Mouse (Mus musculus): Measurements from ENCODE around the gene Lamb1. TPM values are rescaled to one million over a fixed set of nuclear protein-coding genes. Genes with fewer than 3 reads are reported as not detected.

The Lamb1 gene
- polyA plus RNA-seq, 1 experiment from 2014 or later, result 71.9 TPM

- peak overlapping the region; percentile 42 for H3K4me2 ChIP-seq (replicated peaks)
- WGBS, result 38% methylated on average over 8 of the region's 8 CpGs
- no peak overlapping the region for H3K4me3 ChIP-seq
- no peaks in the 10 kb centered on the region for H3K9me3 ChIP-seq
- H3K27me3 ChIP-seq, result no peaks in the 10 kb centered on the region
- peak overlapping the region; percentile 49 for H3K27ac ChIP-seq
- H3K4me1 ChIP-seq, result peaks cover 63% of the 10 kb centered on the region
- H3K9ac ChIP-seq, result no peak overlapping the region
- H3K36me3 ChIP-seq, result peaks cover 78% of the 10 kb centered on the region
- peak; percentile 64 for ATAC-seq (ENCODE audit: low FRiP score, low read depth)
Observed at GRCm38 (mm10) chr12:31272012-31272735, 7.1 kb downstream of the Lamb1 start.

DNA sequence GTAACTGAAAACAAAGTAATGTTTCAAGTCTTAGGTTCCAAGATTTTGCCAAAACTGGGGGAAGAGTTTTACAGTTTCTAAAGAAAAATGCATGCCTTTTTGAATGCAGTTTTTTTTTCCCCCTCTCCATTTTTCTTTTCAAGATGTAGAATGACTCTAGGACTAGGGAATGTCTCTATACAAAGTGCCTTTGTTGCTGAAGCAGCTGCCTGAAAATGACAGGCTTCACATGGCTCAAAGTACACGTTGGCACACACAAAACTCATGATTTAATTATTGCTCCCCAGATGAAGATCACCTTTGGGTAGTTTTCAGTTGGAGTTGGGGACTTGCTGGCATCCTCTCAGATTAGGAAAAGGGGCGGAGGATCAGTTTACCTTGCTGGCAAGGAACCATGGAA lies 7.8 kb downstream of the Lamb1 start:
- Histone ChIP-seq H3K36me3 (peaks cover 84% of the 10 kb centered on the region), H3K4me1 (peaks cover 56% of the 10 kb centered on the region), H3K9ac (no peak overlapping the region), H3K27me3 (no peaks in the 10 kb centered on the region), H3K4me3 (no peak overlapping the region), H3K9me3 (no peaks in the 10 kb centered on the region), H3K4me2 (replicated peaks) (no peak overlapping the region), H3K27ac (no peak overlapping the region; the same call in 1 of the 2 replicates)
- WGBS, result 67% methylated on average over 2 of the region's 2 CpGs
- no peak for ATAC-seq (ENCODE audit: low FRiP score, low read depth)

- peaks cover 48% of the 10 kb centered on the region for H3K4me1 ChIP-seq
- no peak overlapping the region for H3K9ac ChIP-seq
- H3K27ac ChIP-seq, result no peak overlapping the region
- H3K9me3 ChIP-seq, result no peaks in the 10 kb centered on the region
- H3K4me2 ChIP-seq (replicated peaks), result no peak overlapping the region
- no peak overlapping the region for H3K4me3 ChIP-seq
- WGBS, result 97% methylated on average over 7 of the region's 7 CpGs
- H3K36me3 ChIP-seq, result peaks cover 88% of the 10 kb centered on the region
- no peaks in the 10 kb centered on the region for H3K27me3 ChIP-seq
- ATAC-seq (ENCODE audit: low FRiP score, low read depth), result no peak
Observed at GRCm38 (mm10) chr12:31273646-31274045, 8.6 kb downstream of the Lamb1 start.

DNA sequence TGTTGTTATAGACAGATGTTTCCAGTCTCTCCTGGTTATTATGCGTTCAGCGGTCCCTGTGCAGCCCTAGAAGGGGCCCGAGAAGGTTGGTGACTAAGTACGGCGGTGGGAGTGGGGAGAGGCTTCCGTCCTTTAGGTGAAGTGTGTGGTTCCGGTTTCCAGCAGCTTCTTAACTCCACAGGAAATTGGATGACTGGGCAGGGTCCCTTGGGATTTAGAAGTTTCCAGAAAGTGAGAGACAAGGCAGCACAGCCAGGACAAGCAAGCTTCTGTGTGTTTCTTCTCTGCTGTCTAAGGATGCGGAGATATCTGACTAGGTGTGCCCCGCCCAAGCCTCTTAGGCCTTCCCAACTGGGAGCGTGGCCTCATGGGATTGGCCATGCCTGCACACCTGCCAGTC lies 10.4 kb downstream of the Lamb1 start:
- H3K4me3 ChIP-seq, result no peak overlapping the region
- H3K4me2 ChIP-seq (replicated peaks), result no peak overlapping the region
- H3K9ac ChIP-seq, result no peak overlapping the region
- peaks cover 38% of the 10 kb centered on the region for H3K4me1 ChIP-seq
- no peaks in the 10 kb centered on the region for H3K27me3 ChIP-seq
- H3K9me3 ChIP-seq, result no peaks in the 10 kb centered on the region
- H3K27ac ChIP-seq, result no peak overlapping the region
- WGBS, result 59% methylated on average over 10 of the region's 10 CpGs
- ATAC-seq (ENCODE audit: low FRiP score, low read depth), result no peak
- peaks cover 91% of the 10 kb centered on the region for H3K36me3 ChIP-seq

GRCm38 (mm10) chr12:31278270-31278669 lies 13.2 kb downstream of the Lamb1 start:
- Histone ChIP-seq H3K9me3 (no peaks in the 10 kb centered on the region), H3K4me2 (replicated peaks) (no peak overlapping the region), H3K27me3 (no peaks in the 10 kb centered on the region), H3K27ac (no peak overlapping the region), H3K4me1 (peaks cover 10% of the 10 kb centered on the region), H3K4me3 (no peak overlapping the region), H3K36me3 (peaks cover 96% of the 10 kb centered on the region), H3K9ac (no peak overlapping the region)
- no peak for ATAC-seq (ENCODE audit: low FRiP score, low read depth)
- 94% methylated on average over 11 of the region's 11 CpGs for WGBS

- peaks cover 93% of the 10 kb centered on the region for H3K36me3 ChIP-seq
Observed at GRCm38 (mm10) chr12:31280318-31280717, 15.3 kb downstream of the Lamb1 start.

DNA sequence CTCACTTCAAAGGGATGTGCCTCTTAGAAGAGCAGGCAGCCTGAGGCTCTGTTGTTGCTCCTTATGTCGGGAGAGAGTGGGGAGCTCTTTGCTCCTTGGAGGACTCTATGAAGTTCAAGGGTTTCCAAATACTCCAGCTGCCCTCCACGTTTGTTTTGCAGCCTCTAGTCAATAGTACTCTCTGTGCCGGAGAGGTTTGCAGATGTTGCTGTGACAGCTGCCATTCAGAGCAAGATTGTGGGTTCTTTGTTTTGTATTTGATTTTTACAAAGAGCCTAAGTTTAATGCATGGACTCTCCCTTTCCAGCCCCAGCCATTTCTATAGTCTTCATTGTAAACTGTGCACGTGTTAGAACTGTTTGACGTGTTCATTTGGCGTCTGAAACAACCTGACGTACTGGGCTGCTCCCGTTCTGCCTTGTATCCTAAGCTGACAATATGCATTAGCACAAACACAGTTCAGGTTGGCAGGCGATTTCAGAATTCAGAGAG lies 16.1 kb downstream of the Lamb1 start:
- Histone ChIP-seq H3K27me3 (no peaks in the 10 kb centered on the region), H3K4me3 (no peak overlapping the region), H3K27ac (no peak overlapping the region), H3K4me2 (replicated peaks) (no peak overlapping the region), H3K4me1 (no peaks in the 10 kb centered on the region), H3K9ac (no peak overlapping the region), H3K36me3 (peaks cover 93% of the 10 kb centered on the region), H3K9me3 (no peaks in the 10 kb centered on the region)
- no peak for ATAC-seq (ENCODE audit: low FRiP score, low read depth)
- WGBS, result 82% methylated on average over 9 of the region's 9 CpGs

More at GRCm38 (mm10) chr12:31280318-31280717, 15.3 kb downstream of the Lamb1 start:
- Histone ChIP-seq H3K4me1 (peaks cover 4% of the 10 kb centered on the region; the same call in 1 of the 2 replicates), H3K4me3 (no peak overlapping the region), H3K4me2 (replicated peaks) (no peak overlapping the region), H3K9ac (no peak overlapping the region), H3K9me3 (no peaks in the 10 kb centered on the region), H3K27ac (no peak overlapping the region), H3K27me3 (no peaks in the 10 kb centered on the region)
- ATAC-seq (ENCODE audit: low FRiP score, low read depth), result no peak
- 87% methylated on average over 7 of the region's 7 CpGs for WGBS

GRCm38 (mm10) chr12:31282241-31282640 lies 17.2 kb downstream of the Lamb1 start:
- Histone ChIP-seq H3K36me3 (peaks cover 93% of the 10 kb centered on the region), H3K4me3 (no peak overlapping the region), H3K27me3 (no peaks in the 10 kb centered on the region), H3K4me2 (replicated peaks) (no peak overlapping the region), H3K27ac (no peak overlapping the region), H3K9ac (no peak overlapping the region), H3K4me1 (no peaks in the 10 kb centered on the region), H3K9me3 (no peaks in the 10 kb centered on the region)
- 88% methylated on average over 5 of the region's 5 CpGs for WGBS
- no peak for ATAC-seq (ENCODE audit: low FRiP score, low read depth)

DNA sequence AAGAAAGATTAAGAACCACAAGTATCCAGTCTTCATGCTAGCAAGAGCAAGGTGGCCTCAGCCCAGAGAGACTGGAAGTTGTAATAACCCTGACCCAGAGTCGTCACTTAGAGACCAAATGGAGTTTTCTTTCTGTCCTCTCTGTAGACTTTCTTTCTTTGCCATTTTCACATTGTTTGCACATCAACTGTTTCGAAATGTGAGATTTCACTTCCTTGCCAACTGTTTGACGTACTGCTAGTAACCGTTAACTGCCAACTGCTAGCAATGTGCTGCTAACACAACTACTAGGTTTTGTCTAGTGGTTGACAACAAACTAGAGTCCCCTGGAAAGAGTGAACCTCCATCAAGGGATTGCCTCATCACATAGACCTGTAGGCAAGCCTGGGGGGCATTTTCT lies 18.1 kb downstream of the Lamb1 start:
- no peak overlapping the region for H3K27ac ChIP-seq
- no peaks in the 10 kb centered on the region for H3K27me3 ChIP-seq
- no peak overlapping the region for H3K4me2 ChIP-seq (replicated peaks)
- H3K4me1 ChIP-seq, result no peaks in the 10 kb centered on the region
- WGBS, result 88% methylated on average over 4 of the region's 4 CpGs
- ATAC-seq (ENCODE audit: low FRiP score, low read depth), result no peak
- peaks cover 93% of the 10 kb centered on the region for H3K36me3 ChIP-seq
- no peak overlapping the region for H3K9ac ChIP-seq
- no peaks in the 10 kb centered on the region for H3K9me3 ChIP-seq
- H3K4me3 ChIP-seq, result no peak overlapping the region

GRCm38 (mm10) chr12:31283617-31284136 lies 18.6 kb downstream of the Lamb1 start:
- Histone ChIP-seq H3K27ac (no peak overlapping the region), H3K4me1 (no peaks in the 10 kb centered on the region), H3K36me3 (peaks cover 93% of the 10 kb centered on the region), H3K4me3 (no peak overlapping the region), H3K9me3 (no peaks in the 10 kb centered on the region), H3K27me3 (no peaks in the 10 kb centered on the region), H3K4me2 (replicated peaks) (no peak overlapping the region), H3K9ac (no peak overlapping the region)
- ATAC-seq (ENCODE audit: low FRiP score, low read depth), result no peak
- WGBS, result 80% methylated on average over 4 of the region's 4 CpGs

DNA sequence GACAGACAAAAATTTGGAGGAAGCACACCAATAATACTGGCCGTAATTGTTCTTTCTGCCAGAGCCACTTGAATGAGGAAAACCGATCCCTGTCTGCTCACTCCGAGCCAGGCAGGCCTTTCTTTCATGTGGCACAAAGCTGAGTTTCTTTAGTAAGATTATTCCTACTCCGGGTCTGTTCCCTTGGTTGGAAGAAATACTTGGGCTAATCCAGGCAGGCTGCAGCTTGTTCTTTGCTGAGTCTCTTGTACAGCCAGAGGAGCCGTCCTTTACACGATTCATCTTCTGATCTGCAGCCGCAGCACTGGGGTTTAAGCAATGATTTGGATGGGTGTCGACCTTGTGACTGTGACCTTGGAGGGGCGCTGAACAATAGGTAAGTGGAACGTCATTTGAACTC lies 24.0 kb downstream of the Lamb1 start:
- H3K4me3 ChIP-seq, result no peak overlapping the region
- H3K27me3 ChIP-seq, result no peaks in the 10 kb centered on the region
- no peak overlapping the region for H3K9ac ChIP-seq
- ATAC-seq (ENCODE audit: low FRiP score, low read depth), result no peak
- peaks cover 5% of the 10 kb centered on the region for H3K4me1 ChIP-seq
- peaks cover 73% of the 10 kb centered on the region for H3K36me3 ChIP-seq
- no peak overlapping the region for H3K27ac ChIP-seq
- no peak overlapping the region for H3K4me2 ChIP-seq (replicated peaks)
- H3K9me3 ChIP-seq, result no peaks in the 10 kb centered on the region
- 84% methylated on average over 10 of the region's 10 CpGs for WGBS

GRCm38 (mm10) chr12:31290951-31291350 lies 25.9 kb downstream of the Lamb1 start:
- Histone ChIP-seq H3K9ac (no peak overlapping the region), H3K9me3 (no peaks in the 10 kb centered on the region), H3K4me2 (replicated peaks) (no peak overlapping the region), H3K36me3 (peaks cover 63% of the 10 kb centered on the region), H3K27me3 (no peaks in the 10 kb centered on the region), H3K4me3 (no peak overlapping the region), H3K4me1 (peaks cover 23% of the 10 kb centered on the region), H3K27ac (no peak overlapping the region)
- no peak for ATAC-seq (ENCODE audit: low FRiP score, low read depth)
- 87% methylated on average over 3 of the region's 3 CpGs for WGBS
